26 mouse cellular contexts compared by ENCODE assay signal in the genomic region with DNA sequence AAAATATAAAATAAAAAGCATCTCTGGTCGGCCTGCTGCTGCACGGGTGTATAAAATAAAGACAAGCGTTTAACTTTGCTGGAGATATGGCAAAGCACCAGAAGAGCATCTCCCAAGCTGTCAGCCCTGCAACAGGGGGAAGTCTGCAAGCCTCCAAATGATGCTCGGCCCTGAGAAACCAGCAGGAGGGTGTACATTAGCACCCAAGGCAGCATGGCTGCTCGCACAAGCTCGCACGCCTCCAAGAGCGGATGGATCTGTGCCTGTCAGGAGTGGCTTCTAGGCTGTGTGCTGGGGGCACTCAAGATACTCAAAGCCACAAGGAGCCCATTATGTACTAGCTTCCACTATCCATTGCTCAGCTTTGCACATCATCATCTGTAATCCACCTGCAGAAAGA. TPM values are rescaled to one million over a fixed set of nuclear protein-coding genes. Genes with fewer than 3 reads are reported as not detected.
DNase-seq lines count a peak whose midpoint lies in the region; ATAC-seq lines count a peak whose summit lies in the region.
"Had no signal": no experiment of that assay in that cellular context is flagged by ENCODE, and none has a peak within 500 bp of the region (broad histone marks: within the 10 kb centered on the region; RNA-seq: fewer than 3 reads in every experiment).

No protein-coding gene starts in this region.

- no peaks in the 10 kb centered on the region for H3K27me3 ChIP-seq in midbrain, embryonic 16.5 days (ENCODE audit: control insufficient read depth, insufficient read depth, low read depth, low read length)
- H3K27me3 ChIP-seq in midbrain, embryonic 10.5 days (ENCODE audit: low read depth, poor library complexity, severe bottlenecking), result no peaks in the 10 kb centered on the region
- H3K27me3 ChIP-seq: CH12.LX; hindbrain, embryonic 15.5 days; limb, embryonic 12.5 days; Patski had no signal

- peak overlapping the region; percentile 6; the same call in 1 of the 2 replicates for H3K9ac ChIP-seq in midbrain, embryonic 16.5 days (ENCODE audit: low read depth, low read length)
- H3K9ac ChIP-seq: hindbrain, embryonic 15.5 days; limb, embryonic 12.5 days; liver, postnatal 0 days had no signal

- H3K4me2 ChIP-seq in midbrain, embryonic 16.5 days (ENCODE audit: low read length), result no peak overlapping the region
- H3K4me2 ChIP-seq: heart, embryonic 11.5 days; hindbrain, embryonic 15.5 days; limb, embryonic 12.5 days; liver, embryonic 11.5 days; midbrain, embryonic 11.5 days had no signal

- H3K4me1 ChIP-seq in midbrain, embryonic 16.5 days (ENCODE audit: control insufficient read depth, insufficient read depth, low read length), result no peaks in the 10 kb centered on the region
- peaks cover 3% of the 10 kb centered on the region; the same call in 1 of the 2 replicates for H3K4me1 ChIP-seq in midbrain, embryonic 10.5 days

- 90% methylated on average over 8 of the region's 8 CpGs for WGBS in midbrain, embryonic 16.5 days
- 96% methylated on average over 8 of the region's 8 CpGs for WGBS in midbrain, embryonic 10.5 days

- H3K27ac ChIP-seq in midbrain, embryonic 16.5 days (ENCODE audit: low read length), result no peak overlapping the region
- no peak overlapping the region for H3K27ac ChIP-seq in midbrain, embryonic 10.5 days (replicated peaks)
- H3K27ac ChIP-seq: hindbrain, embryonic 15.5 days; limb, embryonic 12.5 days; macrophage; stomach, postnatal 0 days had no signal

- H3K9me3 ChIP-seq in midbrain, embryonic 16.5 days (replicated peaks; ENCODE audit: control insufficient read depth, low read length, poor library complexity, severe bottlenecking), result no peaks in the 10 kb centered on the region
- H3K9me3 ChIP-seq in midbrain, embryonic 10.5 days (replicated peaks), result no peaks in the 10 kb centered on the region; the same call in 1 of the 2 replicates
- H3K9me3 ChIP-seq: G1E; hindbrain, embryonic 15.5 days; limb, embryonic 12.5 days had no signal

- H3K36me3 ChIP-seq in midbrain, embryonic 16.5 days (ENCODE audit: control insufficient read depth, insufficient read depth, low read length), result no peaks in the 10 kb centered on the region
- peaks cover 76% of the 10 kb centered on the region for H3K36me3 ChIP-seq in midbrain, embryonic 10.5 days
- H3K36me3 ChIP-seq: hindbrain, embryonic 15.5 days had no signal

- ATAC-seq in frontal cortex, adult (ENCODE audit: low TSS enrichment), result peak; percentile 81
- ATAC-seq in midbrain, embryonic 16.5 days, result no peak
- no peak for ATAC-seq in CD4-positive, CD25-positive, alpha-beta regulatory T cell, adult 4 months
- ATAC-seq: liver, postnatal 0 days; lung, postnatal 0 days; Patski had no signal

- no peak for DNase-seq in frontal cortex, postnatal 10 days (ENCODE audit: low spot score in 2 of 2)
- no peak for DNase-seq in midbrain, embryonic 10.5 days (ENCODE audit: low spot score)
- peak; percentile 29 for DNase-seq in layer of hippocampus, postnatal 36 days
- no peak for DNase-seq in neural tube, embryonic 10.5 days (ENCODE audit: extremely low spot score, low spot score)
- DNase-seq: adrenal gland, postnatal 36 days; cerebellum, adult 18-20 months; cerebellum, postnatal 14 days; gastrocnemius, postnatal 14 days; heart, adult 11 months; kidney, adult 2 months; kidney, postnatal 10 days; liver, postnatal 0 days had no signal

- H3K4me3 ChIP-seq in midbrain, embryonic 16.5 days (ENCODE audit: low read depth, low read length), result no peak overlapping the region
- H3K4me3 ChIP-seq in midbrain, embryonic 10.5 days, result no peak overlapping the region
- H3K4me3 ChIP-seq: hindbrain, embryonic 15.5 days; limb, embryonic 12.5 days had no signal

RNA-seq across cellular contexts. Expression of gene E2f3, which starts 39.8 kb away (rescaled TPM):
- polyA plus RNA-seq in midbrain, embryonic 16.5 days (2015; fragmentation: Nextera tagmentation; extraction: Ambion mirVana), result 4.0 and 4.4 TPM in 2 replicates
- polyA plus RNA-seq in midbrain, embryonic 10.5 days (2016; fragmentation: Nextera tagmentation; extraction: Ambion mirVana), result 18.4 and 20.4 TPM in 2 replicates
- 10 to 100 TPM; 25.5 to 25.6 TPM for total RNA-seq in layer of hippocampus, postnatal 36 days (2021)
- polyA plus RNA-seq in CD4-positive, CD25-positive, alpha-beta regulatory T cell, adult 4 months (2017; shearing (Covaris generic)), result 1 to 10 TPM; 2.8 to 3.8 TPM

Comparison
In these comparisons a context has a peak if more than half of its experiments do, and no peak if none do; other contexts are left out.
1. DNase-seq: peak in layer of hippocampus, postnatal 36 days (2 of 2); none in frontal cortex, postnatal 10 days (0 of 2), midbrain, embryonic 10.5 days (single experiment) and neural tube, embryonic 10.5 days (single experiment).